ENCODE assay signal across 7 mouse cellular contexts in genomic region chr1:72945750-72946102, GRCm38 (mm10).
DNase-seq lines count a peak whose midpoint lies in the region; ATAC-seq and TF ChIP-seq lines count a peak whose summit lies in the region.

No protein-coding gene starts in this region.

- H3K27ac ChIP-seq in lung, embryonic 14.5 days (ENCODE audit: low read depth), result peak overlapping the region; percentile 60
- no peak overlapping the region for H3K27ac ChIP-seq in forebrain, embryonic 16.5 days (ENCODE audit: low read length)
- no peak overlapping the region for H3K27ac ChIP-seq in liver, embryonic 11.5 days (ENCODE audit: low read depth, low read length)
- peak overlapping the region; percentile 42 for H3K27ac ChIP-seq in stomach, embryonic 15.5 days

- peak overlapping the region; percentile 47 for H3K4me2 ChIP-seq in lung, embryonic 14.5 days
- peak overlapping the region; percentile 38 for H3K4me2 ChIP-seq in forebrain, embryonic 16.5 days (ENCODE audit: low read length)
- peak overlapping the region; percentile 47 for H3K4me2 ChIP-seq in liver, embryonic 11.5 days
- H3K4me2 ChIP-seq in stomach, embryonic 15.5 days, result peak overlapping the region; percentile 44

- no peaks in the 10 kb centered on the region for H3K9me3 ChIP-seq in lung, embryonic 14.5 days (ENCODE audit: low read depth, low read length)
- H3K9me3 ChIP-seq in forebrain, embryonic 16.5 days (ENCODE audit: control insufficient read depth, low read length), result no peaks in the 10 kb centered on the region
- H3K9me3 ChIP-seq in liver, embryonic 11.5 days (ENCODE audit: control insufficient read depth, low read length), result no peaks in the 10 kb centered on the region
- no peaks in the 10 kb centered on the region for H3K9me3 ChIP-seq in stomach, embryonic 15.5 days

- 15% methylated on average over 9 of the region's 9 CpGs for WGBS in lung, embryonic 14.5 days
- WGBS in forebrain, embryonic 16.5 days, result 13% methylated on average over 9 of the region's 9 CpGs
- 17% methylated on average over 9 of the region's 9 CpGs for WGBS in liver, embryonic 11.5 days
- 16% methylated on average over 9 of the region's 9 CpGs for WGBS in stomach, embryonic 15.5 days

- peak; percentile 18 for DNase-seq in lung, embryonic 14.5 days
- DNase-seq in lung, postnatal 10 days, result no peak
- DNase-seq in liver, embryonic 11.5 days (ENCODE audit: low spot score), result no peak
- DNase-seq in cerebellum, adult 11 months, result no peak
- no peak for DNase-seq in frontal cortex, adult 2 months (ENCODE audit: extremely low spot score in 1 of 2, low spot score in 1 of 2)

- no peaks in the 10 kb centered on the region for H3K36me3 ChIP-seq in lung, embryonic 14.5 days (ENCODE audit: insufficient read depth)
- H3K36me3 ChIP-seq in forebrain, embryonic 16.5 days (ENCODE audit: control insufficient read depth, insufficient read depth), result no peaks in the 10 kb centered on the region
- H3K36me3 ChIP-seq in liver, embryonic 11.5 days (ENCODE audit: control insufficient read depth, insufficient read depth, low read length), result no peaks in the 10 kb centered on the region
- no peaks in the 10 kb centered on the region for H3K36me3 ChIP-seq in stomach, embryonic 15.5 days

- no peak for TF ChIP-seq CTCF in lung, embryonic 14.5 days (IDR thresholded peaks at IDR 0.05; ENCODE audit: low read depth)

- ATAC-seq in lung, embryonic 14.5 days (ENCODE audit: insufficient read depth), result peak; percentile 53; the same call in 1 of the 2 replicates
- ATAC-seq in forebrain, embryonic 16.5 days, result no peak
- ATAC-seq in liver, embryonic 11.5 days (replicated peaks; ENCODE audit: low FRiP score), result no peak
- ATAC-seq in stomach, embryonic 15.5 days (ENCODE audit: insufficient read depth, low FRiP score, low read depth), result no peak

- H3K4me3 ChIP-seq in lung, embryonic 14.5 days (ENCODE audit: low read depth, low read length), result no peak overlapping the region
- H3K4me3 ChIP-seq in forebrain, embryonic 16.5 days (replicated peaks; ENCODE audit: low read length), result no peak overlapping the region
- no peak overlapping the region; the same call in 1 of the 2 replicates for H3K4me3 ChIP-seq in liver, embryonic 11.5 days (ENCODE audit: low read depth, low read length)
- no peak overlapping the region for H3K4me3 ChIP-seq in stomach, embryonic 15.5 days (replicated peaks)

- H3K27me3 ChIP-seq in lung, embryonic 14.5 days (ENCODE audit: insufficient read depth, low read length), result no peaks in the 10 kb centered on the region
- no peaks in the 10 kb centered on the region; the same call in 1 of the 2 replicates for H3K27me3 ChIP-seq in forebrain, embryonic 16.5 days (replicated peaks; ENCODE audit: control insufficient read depth, insufficient read depth, low read length)
- no peaks in the 10 kb centered on the region for H3K27me3 ChIP-seq in liver, embryonic 11.5 days (replicated peaks; ENCODE audit: control insufficient read depth, insufficient read depth, low read length)
- no peaks in the 10 kb centered on the region for H3K27me3 ChIP-seq in stomach, embryonic 15.5 days (replicated peaks)

- H3K9ac ChIP-seq in lung, embryonic 14.5 days, result no peak overlapping the region
- H3K9ac ChIP-seq in forebrain, embryonic 16.5 days (replicated peaks; ENCODE audit: low read depth, low read length), result no peak overlapping the region
- H3K9ac ChIP-seq in liver, embryonic 11.5 days (ENCODE audit: low read depth, low read length), result 0 out of 2 replicates have a peak overlapping the region, but pooled peaks have one; percentile 25
- no peak overlapping the region for H3K9ac ChIP-seq in stomach, embryonic 15.5 days

- peaks cover 13% of the 10 kb centered on the region for H3K4me1 ChIP-seq in lung, embryonic 14.5 days (ENCODE audit: insufficient read depth)
- H3K4me1 ChIP-seq in forebrain, embryonic 16.5 days (replicated peaks; ENCODE audit: control insufficient read depth, insufficient read depth, low read length), result peaks cover 8% of the 10 kb centered on the region
- peaks cover 16% of the 10 kb centered on the region for H3K4me1 ChIP-seq in liver, embryonic 11.5 days (replicated peaks; ENCODE audit: control insufficient read depth, insufficient read depth, low read length)
- peaks cover 11% of the 10 kb centered on the region for H3K4me1 ChIP-seq in stomach, embryonic 15.5 days

Comparison
In these comparisons a context has a peak if more than half of its experiments do, and no peak if none do; other contexts are left out.
1. H3K27ac ChIP-seq: peak in lung, embryonic 14.5 days (single experiment) and stomach, embryonic 15.5 days (single experiment); none in forebrain, embryonic 16.5 days (single experiment) and liver, embryonic 11.5 days (single experiment).
2. Peak in every context shown above with its lines, with median percentiles within 50 percentile points of each other: H3K4me2 ChIP-seq.